Mouse (Mus musculus) gastrocnemius, postnatal 14 days (tissue): ENCODE measurements at regions not wholly inside any gene's neighbourhood (a gene's known extent, or its start where the extent isn't known, plus 50 kb on each side); places are given as distances from the start of the nearest gene placed in this dataset.
A peak's percentile ranks its signal among the peaks of the same experiment; 100 is the strongest.

ENCODE experiments used
- DNase-seq: peaks from one replicate; pipeline ENCODE4 v3.0.0; 2021; ENCODE audit warnings: mixed read lengths
- intact Hi-C: fragments of 180-260 bp; cut with DNase I; formaldehyde crosslinking; loops from one replicate; pipeline ENCODE4 v1.15.1; 2025; ENCODE audit warnings: low total_unique reads

DNA sequence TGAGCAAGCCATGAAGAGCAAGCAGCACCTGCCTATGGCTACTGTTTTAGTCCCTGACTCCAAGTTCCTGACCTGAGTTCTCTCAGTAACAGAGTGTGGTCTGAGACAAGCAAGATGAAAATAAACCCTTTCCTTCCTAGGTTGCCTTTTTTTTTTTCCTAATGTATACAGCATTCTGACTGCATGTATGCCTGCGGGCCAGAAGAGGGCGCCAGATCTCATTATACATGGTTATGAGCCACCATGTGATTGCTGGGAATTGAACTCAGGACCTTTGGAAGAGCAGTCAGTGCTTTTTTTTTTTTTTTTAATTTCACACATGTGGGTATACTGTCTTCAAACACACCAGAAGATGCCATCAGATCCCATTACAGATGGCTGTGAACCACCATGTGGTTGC, 69.3 kb upstream of the Usp24 start:
- intact Hi-C loops, result no loop called here
- DNase-seq, result no peak

DNA sequence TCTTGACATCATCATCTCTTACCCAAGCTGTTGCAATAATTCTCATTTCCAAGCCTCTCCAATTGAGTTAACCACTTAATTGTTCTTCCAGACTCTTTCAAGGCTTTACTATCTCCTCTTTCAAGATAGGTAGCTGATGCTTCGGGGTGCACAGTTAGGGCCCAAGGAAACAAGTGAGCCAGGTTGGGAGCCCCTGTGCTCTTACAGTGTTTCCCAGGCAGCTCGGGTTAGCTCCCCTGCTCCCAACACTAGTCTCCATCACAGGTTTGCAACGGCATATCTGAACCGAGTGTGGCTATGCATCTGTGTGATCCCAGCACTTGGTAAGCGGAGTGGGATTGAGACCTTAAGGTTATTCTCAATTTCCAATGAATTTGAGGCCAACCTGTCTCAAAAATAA, 68.6 kb upstream of the Usp24 start:
- intact Hi-C loops, result no loop called here
- no peak for DNase-seq

DNA sequence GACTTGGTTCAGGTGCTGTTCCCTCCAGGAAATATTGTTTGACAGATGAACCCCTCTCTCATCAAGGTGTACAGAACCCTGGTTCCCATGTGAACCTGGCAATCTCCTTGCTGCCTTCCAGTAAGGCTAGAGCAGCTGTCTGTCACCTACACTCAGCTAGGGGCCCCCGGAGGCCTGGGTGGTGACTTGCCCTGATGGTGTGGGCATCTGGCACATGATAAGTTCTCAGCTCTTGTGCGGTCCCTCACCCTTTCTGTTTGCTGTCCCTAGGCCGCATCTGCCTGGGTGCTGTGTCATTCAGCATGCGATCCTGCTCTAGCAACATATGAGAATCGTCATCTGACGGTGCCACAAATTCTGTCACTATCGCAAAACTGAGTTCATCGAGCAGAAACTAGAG, 67.7 kb upstream of the Usp24 start:
- intact Hi-C loops, result no loop called here

DNA sequence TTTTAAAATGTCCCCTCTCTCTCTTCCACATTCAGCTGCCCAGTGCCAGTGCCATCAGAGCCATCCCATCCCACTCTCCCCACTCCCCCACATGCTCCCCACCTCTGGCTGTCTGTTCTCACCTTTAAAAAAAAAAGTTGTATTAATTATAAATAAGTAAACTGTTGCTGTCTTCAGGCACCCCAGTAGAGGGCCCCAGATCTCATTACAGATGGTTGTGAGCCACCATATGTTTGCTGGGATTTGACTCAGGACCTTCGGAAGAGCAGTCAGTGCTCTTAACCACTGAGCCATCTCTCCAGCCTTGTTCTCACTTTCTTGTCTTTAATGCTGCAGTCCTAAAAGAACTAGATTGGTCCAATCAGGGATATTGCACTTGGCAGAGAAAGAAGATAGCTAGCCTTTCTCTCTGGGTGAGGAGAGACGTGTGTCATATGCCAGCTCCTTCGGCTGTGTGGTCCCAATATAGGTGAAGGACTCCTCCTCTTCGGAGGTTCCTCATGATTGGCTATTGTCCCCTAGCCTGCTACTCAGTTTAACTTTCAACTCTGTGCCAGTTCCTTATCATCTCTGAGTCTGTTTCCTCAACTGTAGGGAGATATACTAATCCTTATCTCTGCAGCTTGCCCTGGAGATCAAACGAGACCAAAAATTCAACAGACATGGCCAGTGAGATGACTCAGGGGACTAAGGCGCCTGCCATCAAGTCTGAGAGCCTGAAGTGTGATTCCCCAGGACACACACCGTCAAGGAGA, 66.8 kb upstream of the Usp24 start:
- no peak for DNase-seq
- intact Hi-C loops, result no loop called here

More for the DNA sequence above, 67.7 kb upstream of the Usp24 start:
- no peak for DNase-seq

DNA sequence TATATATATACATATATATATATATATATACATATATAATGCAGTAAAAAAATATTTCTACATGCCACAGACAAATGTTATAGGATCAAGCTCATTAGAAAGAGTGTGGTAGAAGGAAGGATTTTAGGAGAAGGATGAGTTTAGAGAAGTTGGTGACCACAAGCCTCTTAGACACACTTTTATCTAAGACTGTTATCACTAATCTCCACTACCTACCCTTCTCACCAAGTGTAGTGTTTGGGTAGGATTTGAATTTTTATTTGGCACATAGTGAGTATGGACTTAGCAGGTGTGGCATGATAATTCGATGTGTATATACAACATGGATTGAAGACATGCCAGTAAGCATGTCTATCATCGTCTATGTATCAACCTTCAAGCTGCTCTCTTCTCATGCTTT, 66.0 kb upstream of the Usp24 start:
- no peak for DNase-seq
- intact Hi-C loops, result no loop called here

DNA sequence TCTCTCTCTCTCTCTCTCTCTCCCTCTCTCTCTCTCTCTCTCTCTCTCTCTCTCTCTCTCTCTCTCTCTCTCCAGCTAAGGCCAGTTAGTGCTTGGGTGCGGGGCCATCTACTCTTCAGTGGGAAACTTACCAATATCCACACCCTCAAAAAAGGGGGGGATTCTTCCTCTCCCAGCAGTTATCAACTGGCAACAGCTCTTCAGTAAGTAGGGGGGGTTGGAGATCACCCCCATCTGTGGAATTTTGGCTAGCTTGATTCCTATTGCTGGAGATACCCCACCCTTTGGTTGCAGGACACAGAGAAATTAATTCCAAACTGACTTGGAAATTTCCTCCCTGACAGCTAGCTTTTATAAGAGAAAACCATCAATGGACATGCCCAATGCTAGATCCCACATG, 64.6 kb upstream of the Usp24 start:
- DNase-seq, result no peak
- intact Hi-C loops, result no loop called here

DNA sequence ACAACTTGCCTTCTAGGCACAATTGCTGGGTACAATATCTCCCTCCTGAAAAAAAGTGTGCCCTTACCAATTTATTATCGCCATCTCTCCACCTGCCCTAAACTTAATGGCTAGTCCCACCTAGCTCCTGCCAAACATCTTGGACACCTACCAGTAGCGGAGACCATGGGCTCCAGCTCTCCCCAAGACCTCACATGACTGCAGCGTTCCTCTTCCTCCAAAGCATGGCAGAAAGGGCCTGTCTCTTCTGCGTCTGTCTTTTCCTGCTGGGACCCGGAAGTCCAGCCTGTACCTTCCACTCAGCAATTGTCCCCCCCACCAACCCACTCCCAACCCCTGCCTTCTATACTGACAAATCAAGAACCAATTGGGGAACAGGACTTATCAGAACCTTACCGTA, 63.1 kb upstream of the Usp24 start:
- intact Hi-C loops, result no loop called here
- DNase-seq, result no peak

DNA sequence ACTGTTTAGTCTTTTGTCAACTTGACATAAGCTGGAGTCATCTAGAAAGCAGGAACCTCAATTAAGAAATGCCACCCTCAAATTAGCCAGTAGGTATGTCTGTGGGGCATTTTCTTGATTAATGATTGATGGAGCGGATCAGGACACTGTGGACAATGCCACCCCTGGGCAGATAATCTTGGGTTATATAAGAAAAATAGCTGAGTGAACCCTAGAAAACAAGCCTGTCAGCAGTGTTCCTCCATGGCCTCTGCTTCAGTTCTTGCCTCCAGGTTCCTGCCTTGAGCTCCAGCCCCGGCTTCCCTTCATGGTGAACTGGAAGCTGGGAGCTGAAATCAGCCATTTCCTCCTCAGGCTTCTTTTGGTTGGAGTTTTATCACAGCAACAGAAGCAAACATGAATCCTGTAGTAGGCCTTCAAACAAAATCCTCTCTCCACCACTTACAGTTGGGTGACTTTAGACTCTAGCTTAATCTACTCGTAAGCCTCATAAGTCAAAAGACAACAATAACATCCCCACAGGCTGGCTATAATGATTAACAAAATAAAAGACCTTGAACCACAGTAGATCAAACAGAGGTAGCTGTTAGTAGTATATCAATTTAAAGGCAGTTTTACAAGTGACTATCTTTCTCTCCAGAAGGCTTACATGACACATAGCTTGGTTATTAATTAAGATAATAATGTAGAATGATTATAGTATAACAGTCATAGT, 61.1 kb upstream of the Usp24 start:
- no peak for DNase-seq
- intact Hi-C loops, result no loop called here

DNA sequence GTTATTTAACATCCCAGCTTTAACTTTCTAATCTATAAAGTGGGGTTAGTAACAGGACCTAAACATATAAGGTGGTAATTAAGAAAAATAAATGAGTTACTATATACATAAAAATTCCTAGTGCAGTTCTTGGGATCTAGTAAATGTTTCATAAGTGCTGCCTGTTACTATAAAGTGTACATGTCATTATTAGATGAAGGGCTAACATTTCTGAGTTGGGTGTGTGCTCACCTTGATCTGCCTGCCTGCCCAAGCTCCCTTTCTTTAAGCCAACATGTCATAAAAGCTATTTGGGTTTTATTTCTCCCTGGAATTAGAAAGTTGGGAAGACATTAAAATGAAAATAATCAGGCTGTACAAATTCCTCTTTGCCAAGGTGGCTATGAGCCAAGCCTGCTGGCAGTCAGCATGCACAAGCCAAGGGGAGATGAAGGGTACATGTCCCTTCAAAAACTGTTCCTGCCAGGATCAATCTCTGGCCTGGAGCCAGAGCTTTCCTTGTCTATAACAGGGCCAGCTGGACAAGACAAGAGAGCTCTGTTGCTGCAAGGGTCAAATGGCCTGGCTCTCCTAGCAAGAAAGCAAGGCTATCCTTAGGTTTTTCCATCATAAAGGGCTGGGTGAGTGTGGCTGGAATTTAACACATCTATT, 59.9 kb upstream of the Usp24 start:
- DNase-seq, result peak; percentile 28
- intact Hi-C loops, result no loop called here

DNA sequence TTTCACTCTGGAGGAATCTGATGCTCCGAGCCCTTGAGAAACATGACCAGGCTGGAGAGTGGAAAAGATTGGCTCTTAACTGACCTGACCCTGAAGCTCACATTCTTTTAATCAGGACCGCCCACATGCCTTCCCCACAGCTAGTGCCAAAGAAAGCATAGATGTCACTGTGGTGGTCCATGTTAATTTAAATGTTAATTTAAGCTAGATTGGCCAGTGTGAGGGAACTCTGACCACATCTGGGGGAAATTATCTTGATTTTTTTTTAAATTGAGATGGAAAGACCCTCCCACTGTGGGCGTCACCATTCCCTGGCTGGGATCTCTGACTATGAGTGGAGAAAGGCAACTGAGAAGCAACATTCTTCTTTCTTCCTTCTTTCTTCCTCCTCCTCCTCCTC, 54.6 kb upstream of the Usp24 start:
- DNase-seq, result no peak
- intact Hi-C loops, result no loop called here

DNA sequence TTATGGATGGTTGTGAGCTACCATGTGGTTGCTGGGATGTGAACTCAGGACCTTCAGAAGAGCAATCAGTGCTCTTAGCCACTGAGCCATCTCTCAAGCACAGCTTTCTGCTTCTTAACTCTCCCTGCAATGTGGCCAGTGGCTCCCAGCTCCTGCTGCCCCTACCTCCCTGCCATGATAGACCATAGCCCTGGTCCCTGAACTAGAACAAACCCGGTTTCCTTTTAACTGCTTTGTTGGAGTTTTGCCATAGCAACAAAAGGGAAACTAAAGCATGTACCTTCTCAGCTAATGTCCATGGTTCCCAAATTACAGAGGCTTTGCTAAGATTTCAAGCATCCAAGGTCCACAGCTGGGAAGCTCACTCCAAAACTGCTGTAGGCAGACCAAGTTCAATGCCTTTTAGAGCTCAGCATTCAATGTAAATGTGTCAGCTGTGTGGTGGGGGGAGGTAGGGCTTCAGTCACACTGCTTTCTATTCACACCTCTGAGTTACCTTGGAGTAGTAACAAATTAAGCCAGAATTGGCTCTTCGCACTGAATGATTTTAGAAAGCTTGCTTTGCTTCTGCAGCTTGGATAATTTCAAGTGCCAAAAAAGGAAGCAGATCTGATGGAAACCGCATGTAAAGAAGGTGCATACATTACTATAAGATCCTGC, 54.0 kb upstream of the Usp24 start:
- intact Hi-C loops, result no loop called here

DNA sequence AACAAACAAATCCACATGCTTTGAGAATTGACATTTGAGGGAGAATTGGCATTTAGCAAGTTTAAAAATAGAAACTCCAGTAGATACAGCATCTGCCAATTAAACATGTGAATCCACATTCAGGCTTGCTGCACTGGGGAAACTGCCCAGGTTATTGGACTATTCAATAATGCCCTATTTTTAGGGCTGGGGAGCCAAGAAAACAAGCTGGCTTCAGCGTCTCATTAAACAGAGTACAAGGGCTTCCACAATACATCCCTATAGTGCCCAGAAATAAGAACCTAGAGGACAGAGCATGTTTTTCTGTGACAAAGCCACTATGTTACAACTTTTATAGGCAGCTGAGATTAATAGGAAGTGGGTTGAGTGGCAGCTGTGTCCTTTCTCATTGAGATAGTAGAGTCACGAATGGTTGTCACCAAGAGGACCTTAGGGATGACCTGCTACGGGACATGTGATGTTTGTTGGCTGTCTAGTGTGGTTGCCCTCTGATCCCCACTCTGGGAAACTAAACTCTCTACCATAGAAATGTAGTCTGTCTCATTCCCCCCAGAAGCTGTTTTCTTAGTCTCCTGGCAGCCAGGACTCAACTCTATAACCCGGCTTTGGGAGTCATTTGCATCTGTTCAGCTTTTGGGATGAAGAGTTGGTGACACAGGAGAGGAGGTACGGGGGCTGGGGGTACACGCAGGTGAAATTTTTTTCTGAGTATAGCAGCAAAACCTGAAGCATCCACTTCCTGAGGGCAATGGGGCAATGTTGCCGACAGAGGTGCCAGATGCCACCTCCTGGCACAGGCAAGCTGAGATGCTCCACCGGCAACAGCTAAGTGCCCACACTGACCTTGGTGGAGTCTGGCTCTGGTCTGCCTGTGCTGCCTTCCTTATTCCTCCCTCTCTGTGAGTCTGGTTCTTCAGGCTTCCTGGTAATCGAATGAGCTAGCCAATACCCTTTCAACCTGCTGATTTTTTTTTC, 53.0 kb upstream of the Usp24 start:
- DNase-seq, result peak; percentile 31
- intact Hi-C loops, result no loop called here

More for the DNA sequence above, 54.0 kb upstream of the Usp24 start:
- no peak for DNase-seq
